Mouse (Mus musculus) liver, embryonic 14.5 days (tissue): ENCODE measurements around the gene Cx3cl1. TPM values are rescaled to one million over a fixed set of nuclear protein-coding genes. Genes with fewer than 3 reads are reported as not detected.

Experiments used
- ATAC-seq: fragments of 200-750 bp; cut with Nextera tagmentation; 2 replicates; pipeline ENCODE4 v1.8.0; 2017; ENCODE audit warnings: moderate number of reproducible peaks, mild to moderate bottlenecking, moderate library complexity; ENCODE audit not compliant: insufficient read depth
- DNase-seq, 3 experiments: peaks; one replicate each; pipeline ENCODE4 v3.0.0-alpha.2; 2012 to 2013; ENCODE audit warnings: low read depth in 3 of 3, low spot score in 3 of 3
- H3K27ac ChIP-seq: fragments of 300-500 bp; sonication (generic); 2 replicates; pipeline ENCODE4 v1.5.1; 2014; ENCODE audit warnings: moderate library complexity, mild to moderate bottlenecking, control low read depth, inconsistent platforms
- H3K27me3 ChIP-seq: fragments of 300-500 bp; sonication (generic); 2 replicates; pipeline ENCODE4 v1.6.1; 2014; ENCODE audit warnings: mild to moderate bottlenecking, low read length, moderate library complexity; ENCODE audit not compliant: control insufficient read depth, insufficient read depth
- H3K36me3 ChIP-seq: fragments of 300-500 bp; sonication (generic); replicated peaks from 2 replicates; pipeline ENCODE4 v1.6.1; 2014; ENCODE audit warnings: low read depth; ENCODE audit not compliant: control insufficient read depth, insufficient read depth
- H3K4me1 ChIP-seq, 2 experiments: fragments of 200-500 bp in 1 of 2; fragments of 300-500 bp in 1 of 2; sonication (generic) in 1 of 2; replicated peaks; 2 replicates each; pipeline ENCODE4 v1.6.1; 2012 to 2014; ENCODE audit warnings: antibody characterized with exemption in 1 of 2, inconsistent platforms in 1 of 2, low read length in 1 of 2; ENCODE audit not compliant: control insufficient read depth in 2 of 2, insufficient read depth in 2 of 2
- H3K4me2 ChIP-seq: fragments of 300-500 bp; sonication (generic); 2 replicates; pipeline ENCODE4 v1.6.1; 2014; ENCODE audit warnings: low read depth, mild to moderate bottlenecking, control low read depth, moderate library complexity
- H3K4me3 ChIP-seq, 2 experiments: fragments of 200-500 bp in 1 of 2; fragments of 300-500 bp in 1 of 2; sonication (generic) in 1 of 2; 2 replicates each; pipeline ENCODE4 v1.5.1; 2012 to 2014; ENCODE audit warnings: low read depth in 2 of 2, low read length in 2 of 2, mild to moderate bottlenecking in 2 of 2, control low read depth in 1 of 2, inconsistent platforms in 1 of 2, moderate library complexity in 1 of 2; ENCODE audit not compliant: insufficient read depth in 1 of 2
- H3K9ac ChIP-seq: fragments of 300-500 bp; sonication (generic); replicated peaks from 2 replicates; pipeline ENCODE4 v1.6.1; 2014; ENCODE audit warnings: mild to moderate bottlenecking, control low read depth, moderate library complexity
- H3K9me3 ChIP-seq: fragments of 300-500 bp; sonication (generic); 2 replicates; pipeline ENCODE4 v1.6.1; 2016; ENCODE audit warnings: low read length, mixed read lengths; ENCODE audit not compliant: control insufficient read depth
- CTCF ChIP-seq: IDR thresholded peaks from 2 replicates; pipeline ENCODE4 v1.5.1; 2016; ENCODE audit warnings: antibody characterized with exemption, low read depth, control low read depth
- EP300 ChIP-seq: IDR thresholded peaks from 2 replicates; pipeline ENCODE4 v1.6.1; 2016; ENCODE audit warnings: antibody characterized with exemption, low read depth
- WGBS: fragments of 180-500 bp; shearing (Covaris S2); extraction: QIAGEN DNeasy Blood & Tissue Kit; methylation state at CpG from one replicate; pipeline ENCODE4 v1.1.7; 2014; ENCODE audit not compliant: insufficient replicate concordance; 5-methylcytosine and 5-hydroxymethylcytosine counted together
- polyA plus RNA-seq, 2 experiments: library from polyadenylated mRNA; depleted of rRNA in 1 of 2; stranded (reverse) in 1 of 2; unstranded in 1 of 2; fragments of >200 nt; fragmentation: Nextera tagmentation in 1 of 2; extraction: Ambion mirVana in 1 of 2; gene quantifications; 2 replicates each; pipeline versions ENCODE4 v1.2.1 to v1.2.3; 2012 to 2014

Gene Cx3cl1
- polyA plus RNA-seq, 2 experiments: 0.12 to 0.34 TPM

GRCm38 (mm10) chr8:94734735-94735350 is 37.0 kb upstream of the Cx3cl1 start:
- H3K4me2 ChIP-seq: peak overlapping the region; percentile 80
- H3K9ac ChIP-seq: peak overlapping the region; percentile 55
- 0 out of 2 replicates have a peak, but pooled peaks have one; percentile 21 for TF ChIP-seq CTCF
- TF ChIP-seq EP300: no peak

GRCm38 (mm10) chr8:94735426-94736094 is 36.2 kb upstream of the Cx3cl1 start:
- peaks cover 52 to 58% of the 10 kb centered on the region in 2 experiments for H3K4me1 ChIP-seq
- no peaks in the 10 kb centered on the region for H3K36me3 ChIP-seq
- peak overlapping the region; percentile 55 for H3K9ac ChIP-seq
- TF ChIP-seq EP300: no peak
- TF ChIP-seq CTCF: no peak
- H3K9me3 ChIP-seq: peaks cover 3% of the 10 kb centered on the region
- WGBS: 45% methylated on average over 5 of the region's 5 CpGs
- peak overlapping the region; percentile 98 for H3K27ac ChIP-seq
- peak overlapping the region in 1 of 2 experiments; percentile 26; a peak in 1 of 4 replicates for H3K4me3 ChIP-seq
- no peaks in the 10 kb centered on the region for H3K27me3 ChIP-seq
- ATAC-seq (no peak), DNase-seq (peak in 1 of 3 experiments; percentile 28)
- H3K4me2 ChIP-seq: peak overlapping the region; percentile 80

More at GRCm38 (mm10) chr8:94734735-94735350, 37.0 kb upstream of the Cx3cl1 start:
- DNase-seq: no peak
- H3K4me1 ChIP-seq: peaks cover 56 to 63% of the 10 kb centered on the region in 2 experiments
- H3K36me3 ChIP-seq: no peaks in the 10 kb centered on the region
- H3K27me3 ChIP-seq: no peaks in the 10 kb centered on the region
- H3K9me3 ChIP-seq: peaks cover 3% of the 10 kb centered on the region; the same call in 1 of the 2 replicates
- peak overlapping the region; percentile 98 for H3K27ac ChIP-seq
- 71% methylated on average over 7 of the region's 7 CpGs for WGBS
- H3K4me3 ChIP-seq: no peak overlapping the region
- ATAC-seq: no peak

- no peak overlapping the region for H3K4me2 ChIP-seq
- no peak for ATAC-seq
- peaks cover 21 to 26% of the 10 kb centered on the region in 2 experiments for H3K4me1 ChIP-seq
- 84% methylated on average over 6 of the region's 6 CpGs for WGBS
- H3K9me3 ChIP-seq: peaks cover 2% of the 10 kb centered on the region; the same call in 1 of the 2 replicates
- H3K27ac ChIP-seq: no peak overlapping the region
- TF ChIP-seq CTCF: no peak
- no peaks in the 10 kb centered on the region for H3K36me3 ChIP-seq
- H3K27me3 ChIP-seq: no peaks in the 10 kb centered on the region; the same call in 1 of the 2 replicates
- H3K4me3 ChIP-seq: no peak overlapping the region
- DNase-seq: no peak
- H3K9ac ChIP-seq: no peak overlapping the region
Measured at GRCm38 (mm10) chr8:94739829-94740228, 32.0 kb upstream of the Cx3cl1 start.

GRCm38 (mm10) chr8:94740591-94740990 is 31.2 kb upstream of the Cx3cl1 start:
- peaks cover 13 to 18% of the 10 kb centered on the region in 2 experiments for H3K4me1 ChIP-seq
- H3K9me3 ChIP-seq: peaks cover 2% of the 10 kb centered on the region; the same call in 1 of the 2 replicates
- no peak overlapping the region for H3K9ac ChIP-seq
- H3K4me3 ChIP-seq: no peak overlapping the region
- H3K27me3 ChIP-seq: no peaks in the 10 kb centered on the region; the same call in 1 of the 2 replicates
- no peaks in the 10 kb centered on the region for H3K36me3 ChIP-seq
- DNase-seq: no peak
- 72% methylated on average over 3 of the region's 3 CpGs for WGBS
- H3K27ac ChIP-seq: no peak overlapping the region
- H3K4me2 ChIP-seq: no peak overlapping the region
- no peak for TF ChIP-seq EP300
- TF ChIP-seq CTCF: peak; percentile 40
- ATAC-seq: no peak

GRCm38 (mm10) chr8:94741726-94742125 is 30.1 kb upstream of the Cx3cl1 start:
- ATAC-seq (no peak), DNase-seq (no peak)
- no peak overlapping the region for H3K9ac ChIP-seq
- no peak overlapping the region for H3K4me3 ChIP-seq
- 81% methylated on average over 4 of the region's 4 CpGs for WGBS
- H3K9me3 ChIP-seq: peaks cover 2% of the 10 kb centered on the region; the same call in 1 of the 2 replicates
- no peak overlapping the region for H3K27ac ChIP-seq
- no peaks in the 10 kb centered on the region for H3K36me3 ChIP-seq
- no peak overlapping the region for H3K4me2 ChIP-seq
- no peaks in the 10 kb centered on the region; the same call in 1 of the 2 replicates for H3K27me3 ChIP-seq
- peaks cover 2 to 7% of the 10 kb centered on the region in 2 experiments for H3K4me1 ChIP-seq
- no peak for TF ChIP-seq EP300
- TF ChIP-seq CTCF: no peak
